Mouse (Mus musculus) limb, embryonic 15.5 days (tissue): ENCODE data around the gene Znrf1. TPM values are rescaled to one million over a fixed set of nuclear protein-coding genes. Genes with fewer than 3 reads are reported as not detected.
A peak's percentile ranks its signal among the peaks of the same experiment; 100 is the strongest.
"Not testable (repeated sequence)": the region's sequence is repeated elsewhere in the genome, so short reads cannot be mapped to it uniquely, and the experiment has no call there.

Source experiments
- ATAC-seq: fragments of 200-750 bp; cut with Nextera tagmentation; 2 replicates; pipeline ENCODE4 v1.8.0; 2017; ENCODE audit warnings: low read depth, moderate TSS enrichment; ENCODE audit not compliant: insufficient number of reproducible peaks, low FRiP score, low TSS enrichment
- H3K27ac ChIP-seq: fragments of 300-500 bp; sonication (generic); 2 replicates; pipeline ENCODE4 v1.5.1; 2015; ENCODE audit warnings: moderate library complexity, mild to moderate bottlenecking, inconsistent platforms
- H3K27me3 ChIP-seq: fragments of 300-500 bp; sonication (generic); 2 replicates; pipeline ENCODE4 v1.6.1; 2015; ENCODE audit warnings: inconsistent platforms
- H3K36me3 ChIP-seq: fragments of 300-500 bp; sonication (generic); 2 replicates; pipeline ENCODE4 v1.6.1; 2015; ENCODE audit warnings: inconsistent platforms
- H3K4me1 ChIP-seq: fragments of 300-500 bp; sonication (generic); 2 replicates; pipeline ENCODE4 v1.6.1; 2015; ENCODE audit warnings: inconsistent platforms
- H3K4me2 ChIP-seq: fragments of 300-500 bp; sonication (generic); 2 replicates; pipeline ENCODE4 v1.6.1; 2015; ENCODE audit warnings: mild to moderate bottlenecking, inconsistent platforms
- H3K4me3 ChIP-seq: fragments of 300-500 bp; sonication (generic); 2 replicates; pipeline ENCODE4 v1.5.1; 2015; ENCODE audit warnings: mild to moderate bottlenecking, inconsistent platforms
- H3K9ac ChIP-seq: fragments of 300-500 bp; sonication (generic); 2 replicates; pipeline ENCODE4 v1.6.1; 2015; ENCODE audit warnings: inconsistent platforms
- H3K9me3 ChIP-seq: fragments of 300-500 bp; sonication (generic); 2 replicates; pipeline ENCODE4 v1.6.1; 2016; ENCODE audit warnings: inconsistent platforms
- WGBS: fragments of 180-500 bp; shearing (Covaris S2); methylation state at CpG from one replicate; pipeline ENCODE4 v1.1.7; 2015; 5-methylcytosine and 5-hydroxymethylcytosine counted together
- polyA plus RNA-seq: library from polyadenylated mRNA; unstranded; fragments of >200 nt; fragmentation: Nextera tagmentation; extraction: Ambion mirVana; gene quantifications from 2 replicates; pipeline ENCODE4 v1.2.1, GENCODE M21; 2015

Znrf1 gene
- polyA plus RNA-seq, 1 experiment from 2014 or later: 28.4 TPM

DNA sequence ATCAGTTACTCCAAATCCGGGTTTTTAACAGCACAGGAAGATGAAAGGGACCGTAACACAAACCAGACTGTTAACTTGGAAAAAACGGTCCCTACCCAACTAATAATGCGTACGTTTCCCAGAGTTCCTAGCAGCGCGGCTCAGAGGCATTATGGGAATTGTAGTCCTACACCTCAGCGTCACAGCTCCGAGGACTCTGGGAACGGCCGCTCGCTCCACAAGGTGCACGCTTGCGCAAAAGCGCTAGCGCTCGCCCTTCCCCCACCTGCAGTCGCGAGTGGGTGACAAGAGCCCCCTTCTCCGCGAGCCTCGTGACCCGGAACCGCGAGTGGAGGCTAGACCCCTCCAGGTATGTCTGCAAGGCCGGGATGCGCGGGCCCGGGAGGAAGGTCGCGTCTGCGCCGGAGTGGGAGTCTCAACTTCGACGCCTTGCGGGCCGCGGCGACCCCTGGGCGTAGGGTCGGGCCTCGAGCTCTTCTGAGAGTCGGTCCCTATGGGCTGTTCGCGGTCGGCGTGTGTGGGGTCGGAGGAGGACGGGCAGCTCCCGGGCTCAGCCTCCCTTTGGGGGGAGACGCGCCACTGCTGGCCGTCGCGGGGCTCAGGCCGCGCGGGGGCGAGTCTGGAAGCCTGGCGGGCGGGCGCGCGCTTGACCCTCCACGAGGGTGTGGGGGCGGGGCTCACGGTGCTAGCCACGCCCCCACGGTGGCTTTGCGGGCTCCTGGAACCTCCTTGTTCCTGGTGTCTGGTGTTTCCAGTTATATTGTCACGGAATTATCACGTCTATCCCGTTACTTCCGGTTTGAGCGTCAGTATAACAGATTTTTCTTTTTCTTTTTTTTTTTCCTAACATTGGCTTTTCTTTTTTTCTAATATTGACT lies 107.6 kb downstream of the Znrf1 start, which contains the start of gene Zfp1:
Gene Zfp1 (plus strand): TSS at position 138 of the 878 bp plus-strand sequence.
- peak within 1 kb of the TSS; percentile 93 for H3K9ac ChIP-seq
- ATAC-seq: peak; percentile 99
- H3K27ac ChIP-seq: peak within 1 kb of the TSS; percentile 98
- WGBS: under 1% methylated on average over 75 of the region's 75 CpGs
- peak within 1 kb of the TSS; percentile 53 for H3K4me2 ChIP-seq
- H3K4me1 ChIP-seq: peaks cover 9% of the 10 kb centered on the region
- H3K4me3 ChIP-seq: peak within 1 kb of the TSS; percentile 94
- H3K9me3 ChIP-seq: no peaks in the 10 kb centered on the region
- H3K27me3 ChIP-seq: no peaks in the 10 kb centered on the region
- no peaks in the 10 kb centered on the region for H3K36me3 ChIP-seq

DNA sequence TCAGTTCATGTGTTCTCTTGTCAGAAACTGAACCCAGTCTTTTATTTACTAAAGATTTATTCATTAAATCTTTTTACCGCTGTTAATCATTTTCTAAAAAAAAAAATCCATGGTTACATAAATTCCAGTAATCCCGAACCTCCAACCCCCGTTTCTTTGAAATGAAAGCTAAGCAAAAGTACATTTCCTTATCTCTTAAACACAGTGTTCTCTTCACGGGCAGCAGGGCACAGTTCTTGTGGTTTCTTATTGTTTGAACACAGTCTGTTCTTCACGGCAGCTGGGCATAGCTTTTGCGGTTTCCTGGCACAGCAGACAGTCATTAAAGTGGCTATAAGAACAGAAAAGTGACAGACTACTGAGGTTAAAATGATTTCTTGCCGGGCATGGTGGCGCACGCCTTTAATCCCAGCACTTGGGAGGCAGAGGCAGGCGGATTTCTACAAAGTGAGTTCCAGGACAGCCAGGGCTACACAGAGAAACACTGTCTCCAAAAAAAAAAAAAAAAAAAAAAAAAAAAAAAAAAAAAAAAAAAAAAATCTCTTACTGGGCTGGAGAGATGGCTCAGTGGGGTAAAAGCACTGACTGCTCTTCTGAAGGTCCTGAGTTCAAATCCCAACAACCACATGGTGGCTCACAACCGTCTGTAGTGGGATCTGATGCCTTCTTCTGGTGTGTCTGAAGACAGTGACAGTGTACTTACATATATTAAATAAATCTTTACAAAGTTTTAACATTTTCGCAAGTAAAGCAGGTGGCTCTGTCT lies 108.6 kb downstream of the Znrf1 start:
- WGBS: 58% methylated on average over 12 of the region's 12 CpGs
- ATAC-seq: not testable (repeated sequence)

DNA sequence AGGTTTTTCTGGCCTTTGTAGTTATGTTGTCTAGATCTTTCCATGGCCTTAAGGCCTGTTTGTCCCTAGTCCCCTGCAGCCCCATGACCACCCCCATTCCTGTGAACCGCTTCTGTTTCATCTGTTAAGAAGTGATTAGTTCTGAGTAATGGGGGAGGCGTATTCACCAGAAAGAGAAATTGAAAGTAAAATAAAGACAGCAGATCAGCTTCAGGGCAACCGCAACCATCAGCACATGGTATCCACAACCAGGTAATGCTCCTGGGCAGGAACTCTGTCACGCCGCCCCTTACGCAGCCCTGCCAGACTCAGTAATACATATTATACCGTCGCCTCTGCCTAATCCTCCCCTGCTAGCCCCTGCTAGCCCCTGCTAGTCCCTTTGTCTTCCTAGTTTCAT lies 109.8 kb downstream of the Znrf1 start:
- no peak overlapping the region for H3K27ac ChIP-seq
- H3K4me2 ChIP-seq: no peak overlapping the region
- no peak overlapping the region for H3K9ac ChIP-seq
- H3K4me3 ChIP-seq: no peak overlapping the region
- peaks cover 15% of the 10 kb centered on the region for H3K4me1 ChIP-seq
- WGBS: 96% methylated on average over 8 of the region's 8 CpGs
- no peaks in the 10 kb centered on the region for H3K9me3 ChIP-seq
- no peak for ATAC-seq
- H3K36me3 ChIP-seq: no peaks in the 10 kb centered on the region
- no peaks in the 10 kb centered on the region for H3K27me3 ChIP-seq

More for the DNA sequence above, 108.6 kb downstream of the Znrf1 start:
- H3K27me3 ChIP-seq, H3K9me3 ChIP-seq, H3K9ac ChIP-seq, H3K36me3 ChIP-seq: not testable (repeated sequence)
- H3K4me1 ChIP-seq: peaks cover 15% of the 10 kb centered on the region
- H3K4me3 ChIP-seq: peak overlapping the region; percentile 94
- H3K27ac ChIP-seq: peak overlapping the region; percentile 98
- peak overlapping the region; percentile 53 for H3K4me2 ChIP-seq

DNA sequence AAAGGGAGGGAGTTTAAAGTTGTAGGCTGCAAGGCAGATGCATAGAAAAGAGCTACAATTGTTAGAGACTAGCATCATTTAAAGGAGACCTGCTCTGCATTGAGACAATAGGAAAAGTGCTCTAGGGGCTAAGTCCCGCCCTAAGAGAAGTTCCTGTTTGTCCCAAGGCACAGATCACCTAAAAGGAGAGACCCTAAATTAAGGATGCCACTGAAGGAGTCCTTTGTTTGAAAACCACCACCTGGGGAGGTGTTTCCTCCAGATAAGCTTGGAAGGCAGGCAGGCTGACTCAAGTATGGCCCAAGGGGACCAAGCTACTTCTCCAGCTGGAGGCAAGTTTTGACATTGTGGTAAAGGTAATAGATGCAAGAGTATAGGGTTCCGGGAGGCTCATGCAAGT lies 112.9 kb downstream of the Znrf1 start:
- no peak overlapping the region for H3K27ac ChIP-seq
- peaks cover 9% of the 10 kb centered on the region; the same call in 1 of the 2 replicates for H3K4me1 ChIP-seq
- H3K36me3 ChIP-seq: no peaks in the 10 kb centered on the region
- no peak for ATAC-seq
- no peaks in the 10 kb centered on the region for H3K9me3 ChIP-seq
- WGBS: 71% methylated on average over 2 of the region's 2 CpGs
- no peak overlapping the region for H3K4me2 ChIP-seq
- H3K9ac ChIP-seq: no peak overlapping the region
- H3K27me3 ChIP-seq: no peaks in the 10 kb centered on the region
- H3K4me3 ChIP-seq: no peak overlapping the region

DNA sequence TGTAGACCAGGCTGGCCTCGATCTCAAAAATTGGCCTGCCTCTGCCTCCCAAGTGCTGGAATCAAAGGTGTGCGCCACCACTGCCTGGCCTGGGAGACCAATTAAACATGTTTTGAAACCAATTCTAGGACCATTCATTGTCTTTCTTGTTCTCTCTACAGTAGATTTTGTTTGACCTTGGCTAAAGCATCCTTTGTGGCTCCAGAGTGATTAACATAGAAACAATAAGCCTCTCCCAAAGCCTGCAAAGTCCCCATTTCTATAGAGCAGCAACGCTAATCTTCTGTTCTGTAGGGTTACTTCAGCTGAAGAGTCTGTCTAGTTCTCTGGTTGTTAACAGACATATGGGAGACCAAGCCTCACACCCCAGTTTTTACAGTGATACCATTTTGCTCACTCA lies 114.8 kb downstream of the Znrf1 start:
- Histone ChIP-seq H3K9ac (no peak overlapping the region), H3K27ac (no peak overlapping the region), H3K27me3 (no peaks in the 10 kb centered on the region), H3K36me3 (no peaks in the 10 kb centered on the region), H3K4me1 (peaks cover 9% of the 10 kb centered on the region; the same call in 1 of the 2 replicates), H3K9me3 (no peaks in the 10 kb centered on the region), H3K4me2 (no peak overlapping the region), H3K4me3 (no peak overlapping the region)
- no peak for ATAC-seq
- 93% methylated on average over 3 of the region's 3 CpGs for WGBS

DNA sequence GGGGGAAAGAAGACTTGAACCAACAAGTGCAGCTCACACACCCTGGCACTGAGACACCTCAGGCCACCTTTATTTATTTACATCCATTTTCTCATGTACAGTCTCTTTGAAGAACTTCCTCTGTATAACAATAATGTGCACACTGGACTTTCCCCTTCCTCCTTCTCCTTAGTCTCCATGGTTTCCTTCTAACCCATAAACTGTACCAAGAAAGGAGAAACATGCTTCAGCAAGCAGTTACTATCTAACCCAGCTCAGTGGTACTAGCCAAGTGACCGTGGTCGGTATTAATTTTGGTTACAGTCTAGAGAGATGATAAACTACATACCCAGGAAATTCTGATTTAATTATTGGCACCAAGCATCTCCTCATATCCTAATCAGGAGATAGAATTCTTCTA lies 117.6 kb downstream of the Znrf1 start:
- Histone ChIP-seq H3K9me3 (no peaks in the 10 kb centered on the region), H3K36me3 (no peaks in the 10 kb centered on the region), H3K27ac (no peak overlapping the region), H3K4me1 (peaks cover 12% of the 10 kb centered on the region; the same call in 1 of the 2 replicates), H3K4me3 (no peak overlapping the region), H3K9ac (no peak overlapping the region), H3K4me2 (no peak overlapping the region), H3K27me3 (no peaks in the 10 kb centered on the region)
- WGBS: 92% methylated on average over 2 of the region's 2 CpGs
- ATAC-seq: no peak

DNA sequence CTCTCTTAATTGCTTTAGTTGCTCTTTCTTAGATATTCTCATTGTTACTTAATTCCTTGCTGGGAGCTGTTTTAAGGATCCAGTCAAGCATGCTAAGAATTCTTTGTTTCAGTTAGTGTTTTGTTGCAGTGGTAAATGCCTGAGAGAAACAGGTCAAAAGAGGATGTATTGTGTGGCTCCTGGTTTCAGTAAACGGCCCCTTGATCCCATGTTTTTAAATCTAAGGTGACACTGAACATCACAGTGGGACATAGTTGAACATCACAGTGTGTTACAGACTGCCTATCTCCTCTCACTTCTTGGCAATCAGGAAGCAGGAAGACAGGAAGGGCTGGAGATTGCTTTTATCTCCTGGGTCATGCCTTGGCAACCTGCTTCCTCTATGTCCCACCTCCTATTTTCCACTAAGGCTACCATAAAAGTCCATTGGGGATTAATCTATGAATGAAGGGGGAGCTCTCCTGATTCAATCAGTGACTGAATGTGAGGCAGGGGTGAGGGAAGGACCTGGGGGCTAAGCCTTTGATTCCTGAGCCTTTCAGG lies 121.5 kb downstream of the Znrf1 start:
- H3K4me3 ChIP-seq: no peak overlapping the region
- WGBS: 62% methylated on average over 1 of the region's 1 CpGs
- no peak for ATAC-seq

DNA sequence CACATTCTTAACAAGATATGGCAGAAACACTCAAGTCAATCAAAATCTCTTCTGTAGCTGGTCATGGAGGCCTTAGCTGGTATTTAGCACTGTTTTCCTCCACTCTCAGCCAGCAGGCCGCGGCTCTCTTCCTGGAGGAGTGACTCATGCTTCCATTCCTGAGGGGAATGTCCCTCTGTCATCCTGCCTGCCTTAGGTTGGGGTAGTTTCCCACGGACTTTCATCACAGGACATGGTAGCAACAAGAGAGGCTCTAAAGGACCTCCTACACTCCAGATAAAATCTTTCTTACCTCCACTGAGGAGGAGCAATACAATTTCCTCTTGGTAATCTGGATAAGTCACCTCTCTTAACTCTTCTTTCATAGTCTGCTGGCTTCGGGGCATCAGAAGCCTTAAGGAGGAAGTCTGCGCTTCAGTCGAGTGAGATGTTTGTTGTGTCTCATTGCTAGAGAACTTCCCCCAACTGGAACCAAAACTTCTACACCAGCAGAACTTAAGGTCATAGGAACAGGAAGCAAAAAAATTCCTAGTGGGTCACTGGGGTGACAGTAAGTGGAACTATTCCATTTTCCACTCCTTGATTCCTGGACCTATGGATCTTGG lies 123.0 kb downstream of the Znrf1 start:
- H3K36me3 ChIP-seq: peaks cover 15% of the 10 kb centered on the region
- no peak for ATAC-seq
- no peaks in the 10 kb centered on the region for H3K9me3 ChIP-seq
- H3K27me3 ChIP-seq: no peaks in the 10 kb centered on the region
- H3K4me2 ChIP-seq: no peak overlapping the region
- no peak overlapping the region for H3K4me3 ChIP-seq
- H3K9ac ChIP-seq: no peak overlapping the region
- 72% methylated on average over 6 of the region's 6 CpGs for WGBS
- 0 out of 2 replicates have a peak overlapping the region, but pooled peaks have one; percentile 19 for H3K27ac ChIP-seq
- peaks cover 7% of the 10 kb centered on the region; the same call in 1 of the 2 replicates for H3K4me1 ChIP-seq

More for the DNA sequence above, 121.5 kb downstream of the Znrf1 start:
- Histone ChIP-seq H3K9me3 (no peaks in the 10 kb centered on the region), H3K27me3 (no peaks in the 10 kb centered on the region), H3K36me3 (peaks cover 13% of the 10 kb centered on the region), H3K27ac (no peak overlapping the region), H3K4me1 (peaks cover 7% of the 10 kb centered on the region; the same call in 1 of the 2 replicates), H3K4me2 (no peak overlapping the region), H3K9ac (no peak overlapping the region)

DNA sequence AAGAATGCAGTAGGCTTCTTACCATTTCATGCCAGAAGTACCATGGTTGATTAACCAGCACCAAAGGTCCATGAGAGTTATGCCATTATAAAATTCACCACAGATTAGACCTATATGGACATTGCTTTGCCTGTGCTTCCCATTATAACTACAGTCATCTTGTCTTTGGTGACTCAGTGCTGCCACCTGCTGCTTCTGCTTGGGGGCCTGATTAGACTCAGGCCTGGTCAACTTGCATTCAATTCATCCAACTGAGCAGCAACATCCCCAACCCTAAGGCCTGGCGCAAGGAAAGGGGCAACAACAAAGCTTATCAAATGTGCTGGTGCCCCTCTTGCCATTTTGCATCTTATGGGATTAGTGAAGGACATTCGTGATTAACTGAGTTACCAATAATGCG lies 126.6 kb downstream of the Znrf1 start:
- Histone ChIP-seq H3K9ac (no peak overlapping the region), H3K9me3 (no peaks in the 10 kb centered on the region), H3K27ac (no peak overlapping the region), H3K36me3 (peaks cover 33% of the 10 kb centered on the region), H3K4me3 (no peak overlapping the region), H3K27me3 (no peaks in the 10 kb centered on the region), H3K4me2 (no peak overlapping the region), H3K4me1 (0 out of 2 replicates have a peak, but pooled peaks cover 2% of the 10 kb centered on the region)
- 88% methylated on average over 3 of the region's 3 CpGs for WGBS
- no peak for ATAC-seq

DNA sequence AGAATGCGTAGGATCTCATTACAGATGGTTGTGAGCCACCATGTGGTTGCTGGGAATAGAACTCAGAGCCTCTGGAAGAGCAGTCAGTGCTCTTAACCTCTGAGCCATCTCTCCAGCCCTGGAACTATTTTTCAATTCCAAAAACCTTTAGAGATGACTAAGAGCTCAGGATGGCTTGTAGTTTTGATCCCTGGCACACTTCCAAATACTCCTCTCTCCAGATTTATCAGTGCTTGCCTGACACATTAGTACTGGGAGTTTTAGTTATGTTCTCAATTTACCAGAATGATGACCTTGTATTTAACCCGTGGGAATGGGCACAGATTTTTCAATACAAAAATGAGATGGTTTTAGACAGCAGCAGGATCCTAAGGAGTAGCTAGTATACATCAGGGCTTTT lies 130.9 kb downstream of the Znrf1 start:
- Histone ChIP-seq H3K36me3 (peaks cover 53% of the 10 kb centered on the region), H3K9ac (no peak overlapping the region), H3K4me2 (no peak overlapping the region), H3K4me1 (no peaks in the 10 kb centered on the region), H3K9me3 (no peaks in the 10 kb centered on the region), H3K4me3 (no peak overlapping the region), H3K27ac (no peak overlapping the region), H3K27me3 (no peaks in the 10 kb centered on the region)
- 77% methylated on average over 2 of the region's 2 CpGs for WGBS
- no peak for ATAC-seq
